Mouse (Mus musculus): ENCODE results near the gene Acss3. TPM values are rescaled to one million over a fixed set of nuclear protein-coding genes. Genes with fewer than 3 reads are reported as not detected.
A peak's percentile ranks its signal among the peaks of the same experiment; 100 is the strongest.

Gene Acss3
- polyA plus RNA-seq, 1 experiment = not detected

GRCm38 (mm10) chr10:106936996-106937395, 186.5 kb downstream of the Acss3 start:
- no peaks in the 10 kb centered on the region for H3K36me3 ChIP-seq (replicated peaks; ENCODE audit: low read length)

DNA sequence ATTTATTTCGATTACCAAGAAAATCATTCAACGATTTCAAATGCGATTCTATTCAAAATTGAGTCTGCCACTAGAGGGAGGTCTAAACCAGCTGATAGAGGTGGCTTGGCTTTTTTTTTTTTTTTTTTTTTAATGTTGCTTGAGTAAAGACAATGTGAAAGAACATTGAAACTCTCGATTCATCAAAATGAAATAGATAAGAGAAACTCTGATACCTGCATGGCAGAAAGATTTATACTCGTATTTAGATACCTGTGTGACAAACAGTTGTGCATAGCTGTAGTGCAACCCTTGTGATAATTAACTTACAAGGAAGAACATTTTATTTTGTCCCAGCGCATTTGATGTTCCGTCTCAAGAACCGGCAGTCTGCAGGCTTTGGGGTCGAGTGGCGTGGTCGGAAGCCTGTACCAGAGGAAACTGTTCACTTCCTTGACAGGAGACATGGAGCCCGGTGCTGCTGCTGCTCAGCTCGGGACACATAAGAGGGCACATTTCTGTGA, 190.8 kb downstream of the Acss3 start:
- H3K4me3 ChIP-seq (replicated peaks) = peak overlapping the region; percentile 84

More at GRCm38 (mm10) chr10:106936996-106937395, 186.5 kb downstream of the Acss3 start:
- H3K4me1 ChIP-seq = peaks cover 4% of the 10 kb centered on the region; the same call in 1 of the 2 replicates
- TF ChIP-seq GATA1 (IDR thresholded peaks at IDR 0.05; ENCODE audit: borderline replicate concordance, low read length) (no peak), FLI1 (IDR thresholded peaks at IDR 0.05; ENCODE audit: low read length) (no peak)
- H3K4me3 ChIP-seq (replicated peaks) = no peak overlapping the region
- H3K27me3 ChIP-seq (replicated peaks) = no peaks in the 10 kb centered on the region
- no peaks in the 10 kb centered on the region for H3K9me3 ChIP-seq

GRCm38 (mm10) chr10:106928576-106929332, 194.7 kb downstream of the Acss3 start:
- no peaks in the 10 kb centered on the region for H3K9me3 ChIP-seq
- peaks cover 4% of the 10 kb centered on the region; the same call in 1 of the 2 replicates for H3K4me1 ChIP-seq
- TF ChIP-seq FLI1 (IDR thresholded peaks at IDR 0.05; ENCODE audit: low read length) = no peak
- TF ChIP-seq GATA1 (IDR thresholded peaks at IDR 0.05; ENCODE audit: borderline replicate concordance, low read length) = no peak
- no peaks in the 10 kb centered on the region for H3K36me3 ChIP-seq (replicated peaks; ENCODE audit: low read length)
- H3K4me3 ChIP-seq (replicated peaks) = no peak overlapping the region
- H3K27me3 ChIP-seq (replicated peaks) = no peaks in the 10 kb centered on the region

More for the DNA sequence above, 190.8 kb downstream of the Acss3 start:
- no peak for TF ChIP-seq FLI1 (IDR thresholded peaks at IDR 0.05; ENCODE audit: low read length)
- no peak for TF ChIP-seq GATA1 (IDR thresholded peaks at IDR 0.05; ENCODE audit: borderline replicate concordance, low read length)
- Histone ChIP-seq H3K9me3 (no peaks in the 10 kb centered on the region), H3K27me3 (replicated peaks) (no peaks in the 10 kb centered on the region), H3K4me1 (peaks cover 4% of the 10 kb centered on the region; the same call in 1 of the 2 replicates), H3K36me3 (replicated peaks; ENCODE audit: low read length) (no peaks in the 10 kb centered on the region)

- TF ChIP-seq GATA1 (IDR thresholded peaks at IDR 0.05; ENCODE audit: borderline replicate concordance, low read length) (no peak), FLI1 (IDR thresholded peaks at IDR 0.05; ENCODE audit: low read length) (no peak)
- H3K4me3 ChIP-seq (replicated peaks) = no peak overlapping the region
- H3K27me3 ChIP-seq (replicated peaks) = no peaks in the 10 kb centered on the region
- H3K9me3 ChIP-seq = no peaks in the 10 kb centered on the region
- H3K4me1 ChIP-seq = no peaks in the 10 kb centered on the region
- no peaks in the 10 kb centered on the region for H3K36me3 ChIP-seq (replicated peaks; ENCODE audit: low read length)
Measured at GRCm38 (mm10) chr10:106924798-106925197, 198.7 kb downstream of the Acss3 start.

GRCm38 (mm10) chr10:106924334-106924733, 199.1 kb downstream of the Acss3 start:
- Histone ChIP-seq H3K9me3 (no peaks in the 10 kb centered on the region), H3K4me3 (replicated peaks) (no peak overlapping the region), H3K36me3 (replicated peaks; ENCODE audit: low read length) (no peaks in the 10 kb centered on the region), H3K27me3 (replicated peaks) (no peaks in the 10 kb centered on the region), H3K4me1 (no peaks in the 10 kb centered on the region)
- no peak for TF ChIP-seq GATA1 (IDR thresholded peaks at IDR 0.05; ENCODE audit: borderline replicate concordance, low read length)
- TF ChIP-seq FLI1 (IDR thresholded peaks at IDR 0.05; ENCODE audit: low read length) = no peak

- Histone ChIP-seq H3K4me1 (no peaks in the 10 kb centered on the region), H3K27me3 (replicated peaks) (no peaks in the 10 kb centered on the region), H3K4me3 (replicated peaks) (no peak overlapping the region), H3K36me3 (replicated peaks; ENCODE audit: low read length) (no peaks in the 10 kb centered on the region), H3K9me3 (no peaks in the 10 kb centered on the region)
- TF ChIP-seq GATA1 (IDR thresholded peaks at IDR 0.05; ENCODE audit: borderline replicate concordance, low read length) (no peak), FLI1 (IDR thresholded peaks at IDR 0.05; ENCODE audit: low read length) (no peak)
Measured at GRCm38 (mm10) chr10:106914822-106915221, 208.6 kb downstream of the Acss3 start.

DNA sequence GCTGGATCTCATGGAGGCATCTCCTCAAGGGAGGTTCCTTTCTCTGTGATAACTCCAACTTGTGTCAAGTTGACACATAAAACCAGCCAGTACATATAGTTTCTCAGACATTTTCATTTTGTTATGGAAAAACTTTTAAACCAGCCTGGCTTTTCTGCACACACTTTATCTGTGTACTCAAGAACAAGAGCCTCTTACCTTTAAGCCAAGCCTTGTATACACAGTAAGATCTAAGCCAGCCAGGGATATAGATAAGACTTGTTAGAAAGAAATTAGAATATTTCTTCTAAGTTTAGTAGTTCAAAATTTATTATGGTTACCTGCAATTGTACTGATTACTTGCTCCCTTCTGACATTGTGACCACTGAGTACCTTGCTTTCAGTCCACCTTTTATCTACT, 209.2 kb downstream of the Acss3 start:
- no peak overlapping the region for H3K4me3 ChIP-seq (replicated peaks)
- no peaks in the 10 kb centered on the region for H3K9me3 ChIP-seq
- H3K27me3 ChIP-seq (replicated peaks) = no peaks in the 10 kb centered on the region
- no peaks in the 10 kb centered on the region for H3K4me1 ChIP-seq
- no peaks in the 10 kb centered on the region for H3K36me3 ChIP-seq (replicated peaks; ENCODE audit: low read length)
- TF ChIP-seq FLI1 (IDR thresholded peaks at IDR 0.05; ENCODE audit: low read length) (no peak), GATA1 (IDR thresholded peaks at IDR 0.05; ENCODE audit: borderline replicate concordance, low read length) (no peak)

DNA sequence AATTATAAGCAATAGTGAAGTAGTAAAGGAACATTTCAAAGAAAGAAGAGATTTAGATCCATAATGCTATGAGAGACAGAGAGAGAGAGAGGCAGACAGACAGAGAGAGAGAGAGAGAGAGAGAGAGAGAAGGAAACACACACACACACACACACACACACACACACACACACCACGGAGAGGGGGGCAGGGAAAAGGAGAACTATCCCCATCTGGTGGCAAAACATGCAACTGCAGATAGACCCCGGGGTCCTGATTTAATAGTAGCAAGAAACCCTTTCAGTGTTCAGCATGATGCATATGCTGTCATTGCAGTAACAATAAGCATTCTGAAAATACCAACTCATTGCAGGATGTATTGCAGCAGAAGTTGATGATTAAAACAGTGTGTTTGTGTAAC, 210.4 kb downstream of the Acss3 start:
- Histone ChIP-seq H3K4me3 (replicated peaks) (no peak overlapping the region), H3K4me1 (no peaks in the 10 kb centered on the region), H3K36me3 (replicated peaks; ENCODE audit: low read length) (no peaks in the 10 kb centered on the region), H3K27me3 (replicated peaks) (no peaks in the 10 kb centered on the region), H3K9me3 (no peaks in the 10 kb centered on the region)
- TF ChIP-seq FLI1 (IDR thresholded peaks at IDR 0.05; ENCODE audit: low read length) = no peak
- no peak for TF ChIP-seq GATA1 (IDR thresholded peaks at IDR 0.05; ENCODE audit: borderline replicate concordance, low read length)

DNA sequence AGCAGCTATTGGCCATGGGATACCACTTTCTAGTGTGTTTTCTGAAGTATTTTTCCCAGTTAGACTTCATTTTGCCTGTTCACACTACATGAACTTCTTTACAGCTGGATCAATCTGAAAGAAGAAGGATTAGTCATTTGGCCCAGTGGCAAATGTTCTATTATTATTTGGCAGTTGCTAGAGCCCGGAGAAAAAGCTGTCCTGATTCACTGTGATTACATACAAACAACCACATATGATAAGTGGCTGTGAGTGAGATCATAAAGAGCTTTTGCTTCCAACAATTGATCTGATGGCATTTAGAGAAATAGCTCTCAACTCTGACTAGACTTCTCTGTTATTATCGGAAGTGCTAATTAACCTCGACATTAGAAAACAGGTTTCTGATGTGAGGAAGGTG, 213.4 kb downstream of the Acss3 start:
- no peak overlapping the region for H3K4me3 ChIP-seq (replicated peaks)
- no peaks in the 10 kb centered on the region for H3K36me3 ChIP-seq (replicated peaks; ENCODE audit: low read length)
- no peak for TF ChIP-seq FLI1 (IDR thresholded peaks at IDR 0.05; ENCODE audit: low read length)
- no peak for TF ChIP-seq GATA1 (IDR thresholded peaks at IDR 0.05; ENCODE audit: borderline replicate concordance, low read length)
- H3K9me3 ChIP-seq = no peaks in the 10 kb centered on the region
- H3K4me1 ChIP-seq = no peaks in the 10 kb centered on the region
- no peaks in the 10 kb centered on the region for H3K27me3 ChIP-seq (replicated peaks)

GRCm38 (mm10) chr10:106896351-106896750, 227.1 kb downstream of the Acss3 start:
- Histone ChIP-seq H3K4me3 (replicated peaks) (no peak overlapping the region), H3K9me3 (peaks cover 4% of the 10 kb centered on the region; the same call in 1 of the 2 replicates), H3K4me1 (no peaks in the 10 kb centered on the region), H3K36me3 (replicated peaks; ENCODE audit: low read length) (no peaks in the 10 kb centered on the region), H3K27me3 (replicated peaks) (no peaks in the 10 kb centered on the region)
- TF ChIP-seq GATA1 (IDR thresholded peaks at IDR 0.05; ENCODE audit: borderline replicate concordance, low read length) (no peak), FLI1 (IDR thresholded peaks at IDR 0.05; ENCODE audit: low read length) (no peak)

Other genes starting within 250 kb of the Acss3 start
- not detected in 2 replicates for gene Lin7a, start 148.0 kb upstream of the Acss3 start, polyA plus RNA-seq (2012; ENCODE audit: insufficient read depth, low replicate concordance)

Measured in megakaryocyte, embryonic 14.5 days (primary cell).